Mouse (Mus musculus) CH12.LX (cell line): ENCODE data around the gene Ift172. TPM values are rescaled to one million over a fixed set of nuclear protein-coding genes. Genes with fewer than 3 reads are reported as not detected.

ENCODE experiments used
- DNase-seq: peaks from one replicate; pipeline ENCODE4 v3.0.0-alpha.2; 2013; ENCODE audit errors: extremely low read depth
- H3K27ac ChIP-seq: 2 replicates; pipeline ENCODE4 v1.5.1; 2012; ENCODE audit warnings: low read depth, mild to moderate bottlenecking, control low read depth, moderate library complexity; ENCODE audit not compliant: insufficient read depth
- H3K27me3 ChIP-seq: replicated peaks from 2 replicates; pipeline ENCODE3; 2012; ENCODE audit warnings: inconsistent platforms
- H3K36me3 ChIP-seq, 2 experiments: replicated peaks in 1 of 2; 2 replicates each; pipeline versions ENCODE3 to v1.6.1; 2012; ENCODE audit warnings: inconsistent platforms in 1 of 2, low read length in 1 of 2, mild to moderate bottlenecking in 1 of 2, mixed read lengths in 1 of 2, moderate library complexity in 1 of 2; ENCODE audit not compliant: control insufficient read depth in 1 of 2, insufficient read depth in 1 of 2
- H3K4me1 ChIP-seq, 2 experiments: 2 replicates each; pipeline ENCODE4 v1.6.1; 2012; ENCODE audit warnings: inconsistent platforms in 1 of 2, moderate library complexity in 1 of 2; ENCODE audit not compliant: insufficient read depth in 2 of 2, control insufficient read depth in 1 of 2
- H3K4me2 ChIP-seq: 2 replicates; pipeline ENCODE4 v1.6.1; 2012; ENCODE audit warnings: low read depth, mild to moderate bottlenecking, control low read depth; ENCODE audit not compliant: poor library complexity, insufficient read depth, severe bottlenecking
- H3K4me3 ChIP-seq, 3 experiments: fragments of 150-350 bp in 1 of 3; sonication (generic) in 1 of 3; replicated peaks in 1 of 3; 2 replicates each; pipeline versions ENCODE3 to v1.5.1; 2011 to 2012; ENCODE audit warnings: low read depth in 2 of 3, low read length in 2 of 3, mild to moderate bottlenecking in 2 of 3, moderate library complexity in 2 of 3, control low read depth in 1 of 3, improper control_type of control experiment in 1 of 3, inconsistent platforms in 1 of 3, mixed read lengths in 1 of 3; ENCODE audit not compliant: poor library complexity in 1 of 3
- H3K79me2 ChIP-seq: replicated peaks from 2 replicates; pipeline ENCODE4 v1.6.1; 2012; ENCODE audit warnings: mild to moderate bottlenecking, moderate library complexity; ENCODE audit not compliant: control insufficient read depth, poor library complexity, insufficient read depth, severe bottlenecking; ENCODE audit errors: extremely low read depth
- H3K9ac ChIP-seq: 2 replicates; pipeline ENCODE4 v1.6.1; 2012; ENCODE audit warnings: low read depth, mild to moderate bottlenecking, control low read depth, moderate library complexity; ENCODE audit not compliant: insufficient read depth
- H3K9me3 ChIP-seq: replicated peaks from 2 replicates; pipeline ENCODE3; 2012; ENCODE audit warnings: low read length, inconsistent platforms, mixed read lengths
- BHLHE40 ChIP-seq: IDR thresholded peaks from 2 replicates; pipeline ENCODE4 v1.6.1; 2011; ENCODE audit warnings: mild to moderate bottlenecking, low read depth, low read length, improper control_type of control experiment
- CHD1 ChIP-seq: IDR thresholded peaks from 2 replicates; pipeline ENCODE4 v1.6.1; 2012; ENCODE audit warnings: low read depth, low read length, improper control_type of control experiment, inconsistent platforms
- CHD2 ChIP-seq: IDR thresholded peaks from 2 replicates; pipeline ENCODE4 v1.6.1; 2011; ENCODE audit warnings: low read length, improper control_type of control experiment
- CTCF ChIP-seq, 2 experiments: IDR thresholded peaks in 1 of 2; conservative IDR thresholded peaks in 1 of 2; 2 replicates each; pipeline ENCODE4 v1.5.1; 2011 to 2012; ENCODE audit warnings: low read depth in 2 of 2, low read length in 2 of 2, improper control_type of control experiment in 1 of 2, inconsistent platforms in 1 of 2, mild to moderate bottlenecking in 1 of 2, moderate library complexity in 1 of 2
- ELF1 ChIP-seq: IDR thresholded peaks from 2 replicates; pipeline ENCODE4 v1.6.1; 2014; ENCODE audit warnings: low read depth, mild to moderate bottlenecking, inconsistent platforms, low read length, improper control_type of control experiment
- EP300 ChIP-seq: IDR thresholded peaks from 2 replicates; pipeline ENCODE4 v1.6.1; 2011; ENCODE audit warnings: low read length, improper control_type of control experiment
- ETS1 ChIP-seq: conservative IDR thresholded peaks from 2 replicates; pipeline ENCODE4 v1.6.1; 2012; ENCODE audit warnings: low read depth, mild to moderate bottlenecking, inconsistent platforms, low read length, improper control_type of control experiment, moderate library complexity
- GABPA ChIP-seq: IDR thresholded peaks from 2 replicates; pipeline ENCODE4 v1.6.1; 2012; ENCODE audit warnings: low read depth, low read length, improper control_type of control experiment, inconsistent platforms; ENCODE audit not compliant: insufficient replicate concordance
- HCFC1 ChIP-seq: IDR thresholded peaks from 2 replicates; pipeline ENCODE4 v1.6.1; 2012; ENCODE audit warnings: low read depth, mild to moderate bottlenecking, inconsistent platforms, low read length, improper control_type of control experiment
- IRF4 ChIP-seq: IDR thresholded peaks from 2 replicates; pipeline ENCODE4 v1.6.1; 2014; ENCODE audit warnings: low read depth, mild to moderate bottlenecking, inconsistent platforms, low read length, improper control_type of control experiment
- JUN ChIP-seq: IDR thresholded peaks from 2 replicates; pipeline ENCODE4 v1.6.1; 2011; ENCODE audit warnings: low read depth, mild to moderate bottlenecking, low read length, improper control_type of control experiment, moderate library complexity; ENCODE audit not compliant: insufficient read depth
- MAFK ChIP-seq: IDR thresholded peaks from 2 replicates; pipeline ENCODE4 v1.6.1; 2011; ENCODE audit warnings: low read length, improper control_type of control experiment; ENCODE audit not compliant: insufficient replicate concordance
- MAX ChIP-seq: IDR thresholded peaks from 2 replicates; pipeline ENCODE4 v1.6.1; 2011; ENCODE audit warnings: low read length, improper control_type of control experiment
- MAZ ChIP-seq: IDR thresholded peaks from 2 replicates; pipeline ENCODE4 v1.6.1; 2012; ENCODE audit warnings: low read depth, mild to moderate bottlenecking, inconsistent platforms, low read length, improper control_type of control experiment, moderate library complexity
- MEF2A ChIP-seq: IDR thresholded peaks from 2 replicates; pipeline ENCODE4 v1.6.1; 2014; ENCODE audit warnings: low read depth, mild to moderate bottlenecking, inconsistent platforms, low read length, improper control_type of control experiment, borderline replicate concordance
- NELFE ChIP-seq: IDR thresholded peaks from 2 replicates; pipeline ENCODE4 v1.6.1; 2011; ENCODE audit warnings: low read depth, low read length, improper control_type of control experiment
- PAX5 ChIP-seq: IDR thresholded peaks from 2 replicates; pipeline ENCODE4 v1.6.1; 2012; ENCODE audit warnings: low read length, inconsistent platforms, mixed read lengths
- POLR2AphosphoS2 ChIP-seq: IDR thresholded peaks from 2 replicates; pipeline ENCODE4 v1.6.1; 2011; ENCODE audit warnings: low read depth, low read length, improper control_type of control experiment
- RAD21 ChIP-seq: IDR thresholded peaks from 2 replicates; pipeline ENCODE4 v1.6.1; 2011; ENCODE audit warnings: low read depth, mild to moderate bottlenecking, low read length, improper control_type of control experiment, moderate library complexity
- SMC3 ChIP-seq: IDR thresholded peaks from 2 replicates; pipeline ENCODE4 v1.6.1; 2011; ENCODE audit warnings: low read depth, low read length, improper control_type of control experiment
- TBP ChIP-seq: conservative IDR thresholded peaks from 2 replicates; pipeline ENCODE4 v1.6.1; 2011; ENCODE audit warnings: low read depth, low read length, improper control_type of control experiment
- TCF12 ChIP-seq: IDR thresholded peaks from 2 replicates; pipeline ENCODE4 v1.6.1; 2014; ENCODE audit warnings: low read depth, mild to moderate bottlenecking, inconsistent platforms, low read length, improper control_type of control experiment
- UBTF ChIP-seq: IDR thresholded peaks from 2 replicates; pipeline ENCODE4 v1.6.1; 2012; ENCODE audit warnings: low read depth, mild to moderate bottlenecking, inconsistent platforms, low read length, improper control_type of control experiment, moderate library complexity
- USF1 ChIP-seq: IDR thresholded peaks from 2 replicates; pipeline ENCODE4 v1.6.1; 2014; ENCODE audit warnings: low read depth, mild to moderate bottlenecking, inconsistent platforms, low read length, improper control_type of control experiment
- USF2 ChIP-seq: conservative IDR thresholded peaks from 2 replicates; pipeline ENCODE4 v1.6.1; 2011; ENCODE audit warnings: low read depth, low read length, improper control_type of control experiment
- ZC3H11A ChIP-seq: IDR thresholded peaks from 2 replicates; pipeline ENCODE4 v1.6.1; 2012; ENCODE audit warnings: low read depth, mild to moderate bottlenecking, inconsistent platforms, low read length, improper control_type of control experiment
- ZKSCAN1 ChIP-seq: IDR thresholded peaks from 2 replicates; pipeline ENCODE4 v1.6.1; 2012; ENCODE audit warnings: low read depth, inconsistent platforms, low read length, improper control_type of control experiment, borderline replicate concordance
- ZMIZ1 ChIP-seq: IDR thresholded peaks from 2 replicates; pipeline ENCODE4 v1.6.1; 2012; ENCODE audit warnings: low read depth, mild to moderate bottlenecking, inconsistent platforms, low read length, improper control_type of control experiment
- dilution Hi-C: fragments of 300-500 bp; cut with MboI; formaldehyde crosslinking; loops from 2 replicates; pipeline ENCODE4 v1.14.3; 2020; ENCODE audit warnings: low sequenced_read_pairs; ENCODE audit not compliant: extremely low pct_unique_long_range_greater_than_20kb, extremely low pct_ligation_motif_present
- in situ Hi-C: fragments of 300-500 bp; cut with MboI; formaldehyde crosslinking; loops from 3 replicates; pipeline ENCODE4 v1.14.3; 2019; ENCODE audit warnings: low sequenced_read_pairs, low pct_ligation_motif_present, low pct_unique_long_range_greater_than_20kb, mixed read lengths
- polyA plus RNA-seq: library from polyadenylated mRNA; unstranded; fragments of >175 nt; gene quantifications from 2 replicates; pipeline ENCODE4 v1.2.1, GENCODE M21; 2012; ENCODE audit warnings: low read depth; ENCODE audit not compliant: insufficient read length
- total RNA-seq, 2 experiments: library from RNA; depleted of rRNA; stranded (reverse); fragments of 300-350 nt in 1 of 2; fragments of >200 nt in 1 of 2; gene quantifications; 2 replicates each; pipeline ENCODE4 v1.2.3; 2012 to 2014

The Ift172 gene
- total and polyA plus RNA-seq, 3 experiments: 6.1 to 21.5 (median 8.5) TPM

DNA sequence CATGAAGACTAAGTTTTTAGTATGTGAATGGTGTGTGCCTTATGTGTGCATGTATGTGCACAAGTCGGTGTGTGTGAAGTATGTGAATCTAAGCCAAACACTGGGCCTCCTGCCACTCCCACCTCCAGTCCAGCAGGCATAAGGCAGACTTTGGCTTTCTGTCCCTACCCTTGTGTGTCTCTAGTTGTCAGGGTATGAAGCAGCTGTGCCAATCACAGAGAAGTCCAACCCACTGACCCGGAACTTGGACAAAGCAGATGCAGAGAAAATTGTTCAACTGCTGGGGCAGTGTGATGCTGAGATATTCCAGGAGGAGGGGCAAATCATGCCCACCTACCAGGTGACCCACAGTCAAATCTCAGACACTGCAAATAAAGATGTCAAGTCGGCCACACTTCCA, 7.1 kb upstream of the Ift172 start:
- Histone ChIP-seq H3K4me3 (no peak overlapping the region), H3K36me3 (no peaks in the 10 kb centered on the region), H3K27me3 (peaks cover 76% of the 10 kb centered on the region), H3K4me2 (no peak overlapping the region), H3K79me2 (no peaks in the 10 kb centered on the region), H3K4me1 (peaks cover 2 to 3% of the 10 kb centered on the region in 2 experiments; a peak in 3 of 4 replicates), H3K9me3 (no peaks in the 10 kb centered on the region), H3K27ac (no peak overlapping the region), H3K9ac (no peak overlapping the region)
- in situ Hi-C loops: no loop called here
- TF ChIP-seq BHLHE40 (no peak), EP300 (no peak), MAZ (no peak), MAX (no peak), SMC3 (no peak), CHD2 (no peak), TCF12 (no peak), ELF1 (no peak), USF2 (no peak), CTCF (conservative IDR thresholded peaks at IDR 0.05 in 1 of 2, IDR thresholded peaks at IDR 0.05 in 1 of 2; ENCODE audit: low read depth in 2 of 2, low read length in 2 of 2) (no peak), PAX5 (no peak), HCFC1 (no peak), NELFE (no peak), RAD21 (no peak), USF1 (no peak)
- DNase-seq: no peak
- dilution Hi-C loops: no loop called here

DNA sequence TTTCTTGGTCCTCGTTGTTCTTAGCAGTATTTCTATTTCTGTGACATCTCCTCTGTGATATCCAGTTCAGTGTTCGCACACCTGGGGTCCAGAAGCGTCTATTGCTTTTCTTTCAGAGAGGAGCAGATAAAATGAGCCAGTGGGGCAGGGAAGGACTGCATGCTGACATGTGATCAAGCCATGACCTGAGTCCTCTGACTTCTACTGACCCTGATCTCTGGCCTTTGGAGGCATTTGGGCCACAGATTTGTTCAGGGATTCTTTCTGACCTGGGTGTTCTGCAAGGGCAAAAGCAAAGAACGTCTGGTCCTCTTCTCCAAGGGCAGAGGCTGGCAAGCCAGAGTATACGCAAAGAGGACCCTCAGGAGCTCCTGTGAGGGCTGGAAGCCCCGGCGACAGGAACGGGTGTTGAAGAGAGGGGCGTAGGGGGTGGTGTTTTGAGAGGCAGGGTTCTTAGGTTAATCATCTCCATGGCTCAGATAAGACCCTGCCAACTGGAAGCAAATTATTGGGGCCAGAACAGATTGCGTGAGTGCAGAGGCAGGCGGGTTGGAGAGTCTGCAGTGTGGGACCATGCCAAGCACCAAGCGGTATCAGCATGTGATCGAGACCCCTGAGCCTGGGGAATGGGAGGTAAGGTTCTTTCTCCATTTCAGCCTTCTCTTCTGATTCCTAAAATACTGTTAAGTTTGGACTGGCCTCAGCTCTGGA, 6.3 kb upstream of the Ift172 start, which contains the start of gene Gckr:
Gene Gckr (plus strand): TSS at position 397 of the 711 bp plus-strand sequence.
- no peaks in the 10 kb centered on the region for H3K36me3 ChIP-seq
- no peak for TF ChIP-seq ETS1
- no peak for TF ChIP-seq UBTF
- no peak for TF ChIP-seq PAX5
- no peak for TF ChIP-seq USF1
- no peak for TF ChIP-seq MEF2A
- no peak for TF ChIP-seq ZKSCAN1
- TF ChIP-seq SMC3: no peak
- no peak for TF ChIP-seq JUN
- no peak for TF ChIP-seq EP300
- TF ChIP-seq CTCF (conservative IDR thresholded peaks at IDR 0.05 in 1 of 2, IDR thresholded peaks at IDR 0.05 in 1 of 2; ENCODE audit: low read depth in 2 of 2, low read length in 2 of 2): no peak
- no peak for TF ChIP-seq CHD1
- no peak for TF ChIP-seq IRF4
- no peak for TF ChIP-seq POLR2AphosphoS2
- TF ChIP-seq ZMIZ1: no peak
- TF ChIP-seq GABPA: no peak
- TF ChIP-seq TCF12: no peak
- TF ChIP-seq ZC3H11A: no peak
- no peak for TF ChIP-seq MAFK
- no peak for TF ChIP-seq MAZ
- no peak for TF ChIP-seq TBP
- no peaks in the 10 kb centered on the region for H3K9me3 ChIP-seq
- no peak within 1 kb of the TSS for H3K9ac ChIP-seq
- in situ Hi-C loops (no loop called here), dilution Hi-C loops (no loop called here)
- H3K27ac ChIP-seq: no peak within 1 kb of the TSS
- no peak within 1 kb of the TSS for H3K4me3 ChIP-seq
- DNase-seq: no peak
- no peaks in the 10 kb centered on the region for H3K79me2 ChIP-seq
- H3K4me2 ChIP-seq: no peak within 1 kb of the TSS
- H3K4me1 ChIP-seq: peaks cover 2 to 3% of the 10 kb centered on the region in 2 experiments; a peak in 3 of 4 replicates
- H3K27me3 ChIP-seq: peaks cover 78% of the 10 kb centered on the region
